Mouse (Mus musculus): ENCODE measurements at regions not wholly inside any gene's neighbourhood (a gene's known extent, or its start where the extent isn't known, plus 50 kb on each side); places are given as distances from the start of the nearest gene placed in this dataset.
A peak's percentile ranks its signal among the peaks of the same experiment; 100 is the strongest.

DNA sequence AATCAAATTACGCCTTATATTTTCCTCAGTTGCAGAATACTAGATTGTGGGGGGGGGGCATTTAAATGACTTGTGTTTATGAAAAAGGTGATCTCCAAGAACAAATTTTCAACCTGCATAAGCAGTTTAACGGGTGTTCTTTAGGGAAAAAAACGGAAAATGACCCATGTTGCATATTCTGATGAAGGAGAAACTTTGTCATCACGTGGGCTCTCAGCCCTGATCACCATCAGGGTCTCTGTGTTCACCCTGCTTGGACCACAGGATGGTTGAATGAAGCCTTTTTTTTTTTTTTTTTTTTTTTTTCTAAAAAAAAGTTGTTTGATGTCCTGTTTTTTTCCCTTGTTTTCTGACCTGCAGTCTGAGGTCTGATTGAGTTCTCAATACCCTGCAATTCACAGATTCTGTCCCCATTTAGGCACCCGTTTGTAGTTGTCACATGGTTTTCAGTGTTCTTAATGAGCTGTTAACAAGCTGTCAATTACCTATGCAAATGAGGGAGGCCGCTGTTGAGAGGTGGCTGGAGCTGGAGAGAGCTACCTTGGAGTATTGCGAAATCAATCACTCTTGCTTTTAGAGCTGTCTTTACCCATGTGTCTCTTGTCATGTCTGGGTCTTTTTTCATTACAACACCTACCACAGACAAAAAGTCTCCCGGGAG, 525.7 kb downstream of the Vrk1 start:
- ATAC-seq (ENCODE audit: low read depth) = 0 out of 2 replicates have a peak, but pooled peaks have one; percentile 38
- no peak overlapping the region for H3K27ac ChIP-seq (ENCODE audit: low read depth, low read length)
- no peaks in the 10 kb centered on the region for H3K9me3 ChIP-seq (ENCODE audit: control insufficient read depth, low read length)
- H3K36me3 ChIP-seq (ENCODE audit: control insufficient read depth, insufficient read depth, low read length) = no peaks in the 10 kb centered on the region
- no peak overlapping the region for H3K9ac ChIP-seq (replicated peaks; ENCODE audit: low read depth, low read length)
- H3K27me3 ChIP-seq (ENCODE audit: control insufficient read depth, insufficient read depth, low read length) = no peaks in the 10 kb centered on the region
- no peak overlapping the region for H3K4me2 ChIP-seq (ENCODE audit: low read depth, low read length)
- WGBS = 26% methylated on average over 8 of the region's 8 CpGs
- H3K4me3 ChIP-seq (ENCODE audit: low read depth, low read length) = no peak overlapping the region
- no peaks in the 10 kb centered on the region for H3K4me1 ChIP-seq (ENCODE audit: control insufficient read depth, insufficient read depth, low read length)

DNA sequence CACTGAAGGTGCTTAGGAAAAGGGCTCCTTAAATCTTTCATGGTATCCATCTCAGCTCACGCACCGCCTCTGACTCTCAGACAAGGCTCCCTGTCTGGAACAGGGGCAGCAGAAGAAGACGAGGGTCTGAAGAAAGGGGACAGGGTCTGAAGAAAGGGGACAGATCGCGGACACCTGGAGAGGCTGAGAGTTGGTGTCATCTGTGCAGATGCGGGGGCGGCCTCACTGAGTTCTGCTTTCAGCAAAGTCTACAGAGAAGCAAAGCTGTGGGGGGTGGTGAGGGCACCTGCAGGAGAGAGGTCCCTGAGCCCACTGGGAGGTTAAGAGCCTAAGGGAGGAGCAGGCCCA, 526.2 kb downstream of the Vrk1 start:
- WGBS = 7% methylated on average over 7 of the region's 7 CpGs
- H3K9ac ChIP-seq (replicated peaks; ENCODE audit: low read depth, low read length) = no peak overlapping the region
- H3K36me3 ChIP-seq (ENCODE audit: control insufficient read depth, insufficient read depth, low read length) = no peaks in the 10 kb centered on the region
- no peak overlapping the region for H3K4me2 ChIP-seq (ENCODE audit: low read depth, low read length)
- no peak overlapping the region for H3K4me3 ChIP-seq (ENCODE audit: low read depth, low read length)
- H3K27ac ChIP-seq (ENCODE audit: low read depth, low read length) = no peak overlapping the region
- no peaks in the 10 kb centered on the region for H3K27me3 ChIP-seq (ENCODE audit: control insufficient read depth, insufficient read depth, low read length)
- no peak for ATAC-seq (ENCODE audit: low read depth)
- H3K4me1 ChIP-seq (ENCODE audit: control insufficient read depth, insufficient read depth, low read length) = no peaks in the 10 kb centered on the region
- H3K9me3 ChIP-seq (ENCODE audit: control insufficient read depth, low read length) = no peaks in the 10 kb centered on the region

DNA sequence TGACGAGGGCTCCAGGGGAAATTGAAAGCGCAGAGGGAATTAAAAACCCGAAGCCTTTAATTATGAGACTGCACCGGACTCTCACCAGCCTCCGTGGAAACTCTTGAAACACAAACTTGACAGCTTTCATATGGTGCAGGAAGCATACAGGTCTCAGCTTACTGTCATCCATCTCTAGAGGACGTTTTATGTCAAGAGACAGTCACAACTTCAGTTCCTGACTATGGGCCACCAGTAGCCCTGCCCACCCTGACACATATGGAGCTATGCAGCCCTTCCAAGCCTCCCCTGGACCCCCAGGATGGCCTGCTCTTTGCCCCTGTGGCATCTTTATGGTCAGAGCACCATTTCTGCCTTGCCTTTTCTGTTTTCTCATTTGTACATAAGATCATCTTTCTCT, 530.0 kb downstream of the Vrk1 start:
- H3K27ac ChIP-seq (ENCODE audit: low read depth, low read length) = no peak overlapping the region
- H3K9ac ChIP-seq (replicated peaks; ENCODE audit: low read depth, low read length) = no peak overlapping the region
- H3K9me3 ChIP-seq (ENCODE audit: control insufficient read depth, low read length) = no peaks in the 10 kb centered on the region
- H3K36me3 ChIP-seq (ENCODE audit: control insufficient read depth, insufficient read depth, low read length) = no peaks in the 10 kb centered on the region
- 65% methylated on average over 6 of the region's 6 CpGs for WGBS
- no peak for ATAC-seq (ENCODE audit: low read depth)
- no peak overlapping the region for H3K4me2 ChIP-seq (ENCODE audit: low read depth, low read length)
- no peak overlapping the region for H3K4me3 ChIP-seq (ENCODE audit: low read depth, low read length)
- H3K4me1 ChIP-seq (ENCODE audit: control insufficient read depth, insufficient read depth, low read length) = no peaks in the 10 kb centered on the region
- no peaks in the 10 kb centered on the region for H3K27me3 ChIP-seq (ENCODE audit: control insufficient read depth, insufficient read depth, low read length)

DNA sequence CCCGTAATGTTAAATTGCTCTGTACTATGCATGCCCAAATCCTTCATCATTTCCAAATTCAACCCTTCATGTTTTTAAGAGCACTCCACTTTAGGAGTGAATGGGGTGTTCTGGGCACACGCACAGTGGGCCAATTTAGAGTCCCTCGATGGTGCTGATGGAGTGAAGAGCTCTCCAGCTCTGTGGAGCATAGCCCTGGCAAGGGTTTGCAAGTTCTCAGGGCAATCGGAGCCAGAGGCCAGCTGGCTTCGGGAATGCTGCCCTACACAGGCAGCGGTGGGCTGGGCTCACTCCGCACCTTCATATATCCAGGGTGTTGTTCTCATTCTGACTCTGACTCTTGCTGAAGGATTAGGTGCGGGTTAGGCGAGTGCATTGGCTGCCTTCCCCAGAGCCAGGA, 549.5 kb downstream of the Vrk1 start:
- Histone ChIP-seq H3K27ac (ENCODE audit: low read depth, low read length) (no peak overlapping the region), H3K4me3 (ENCODE audit: low read depth, low read length) (no peak overlapping the region), H3K9ac (replicated peaks; ENCODE audit: low read depth, low read length) (no peak overlapping the region), H3K4me2 (ENCODE audit: low read depth, low read length) (no peak overlapping the region), H3K9me3 (ENCODE audit: control insufficient read depth, low read length) (no peaks in the 10 kb centered on the region), H3K27me3 (ENCODE audit: control insufficient read depth, insufficient read depth, low read length) (no peaks in the 10 kb centered on the region), H3K36me3 (ENCODE audit: control insufficient read depth, insufficient read depth, low read length) (no peaks in the 10 kb centered on the region), H3K4me1 (ENCODE audit: control insufficient read depth, insufficient read depth, low read length) (0 out of 2 replicates have a peak, but pooled peaks cover 2% of the 10 kb centered on the region)
- WGBS = 81% methylated on average over 9 of the region's 9 CpGs
- ATAC-seq (ENCODE audit: low read depth) = no peak

DNA sequence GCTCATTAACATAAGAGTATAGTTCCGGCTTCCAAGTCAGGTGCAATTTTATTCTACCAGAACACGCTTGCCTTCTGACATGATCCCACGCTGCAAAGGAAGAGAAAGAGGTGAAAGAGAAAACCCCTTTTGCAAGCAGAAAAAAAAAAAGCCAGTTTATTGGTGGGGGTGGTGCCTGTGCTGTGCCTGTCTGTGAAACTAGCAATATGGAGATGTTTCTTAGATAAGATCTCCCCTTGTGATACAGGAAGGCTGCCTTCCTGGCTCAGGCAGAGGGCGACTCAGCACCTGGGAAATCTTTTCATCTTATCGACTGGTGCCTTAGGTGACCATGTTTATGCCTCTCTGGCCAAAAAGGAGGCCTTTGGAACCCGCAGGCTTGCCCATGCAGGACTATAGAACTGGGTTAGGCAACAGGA, 555.2 kb downstream of the Vrk1 start:
- Histone ChIP-seq H3K9me3 (ENCODE audit: control insufficient read depth, low read length) (no peaks in the 10 kb centered on the region), H3K27me3 (ENCODE audit: control insufficient read depth, insufficient read depth, low read length) (no peaks in the 10 kb centered on the region), H3K9ac (replicated peaks; ENCODE audit: low read depth, low read length) (no peak overlapping the region), H3K4me3 (ENCODE audit: low read depth, low read length) (no peak overlapping the region), H3K4me2 (ENCODE audit: low read depth, low read length) (no peak overlapping the region), H3K4me1 (ENCODE audit: control insufficient read depth, insufficient read depth, low read length) (0 out of 2 replicates have a peak, but pooled peaks cover 2% of the 10 kb centered on the region), H3K27ac (ENCODE audit: low read depth, low read length) (no peak overlapping the region), H3K36me3 (ENCODE audit: control insufficient read depth, insufficient read depth, low read length) (no peaks in the 10 kb centered on the region)
- no peak for ATAC-seq (ENCODE audit: low read depth)
- 19% methylated on average over 6 of the region's 6 CpGs for WGBS

DNA sequence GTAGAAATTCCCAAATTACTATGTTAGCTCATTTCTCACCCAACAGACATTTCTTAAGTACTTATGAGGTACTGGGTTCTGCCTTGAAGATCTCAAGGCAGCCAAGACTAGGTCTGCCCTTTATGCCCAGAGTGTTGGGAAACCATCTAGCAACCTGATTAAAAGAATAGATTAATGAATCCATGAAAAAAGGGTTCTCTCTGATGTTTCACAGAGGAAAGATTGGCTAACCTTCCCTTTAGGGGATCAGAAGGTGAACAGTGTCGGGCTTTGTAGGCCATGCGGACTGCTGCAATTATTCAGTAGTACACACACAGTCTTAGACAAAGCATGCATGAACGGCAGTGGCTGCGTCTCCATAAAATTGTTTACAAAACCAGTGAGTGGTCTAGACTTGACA, 556.3 kb downstream of the Vrk1 start:
- no peaks in the 10 kb centered on the region for H3K27me3 ChIP-seq (ENCODE audit: control insufficient read depth, insufficient read depth, low read length)
- H3K9me3 ChIP-seq (ENCODE audit: control insufficient read depth, low read length) = no peaks in the 10 kb centered on the region
- H3K4me3 ChIP-seq (ENCODE audit: low read depth, low read length) = no peak overlapping the region
- no peaks in the 10 kb centered on the region for H3K36me3 ChIP-seq (ENCODE audit: control insufficient read depth, insufficient read depth, low read length)
- no peak overlapping the region for H3K27ac ChIP-seq (ENCODE audit: low read depth, low read length)
- H3K4me2 ChIP-seq (ENCODE audit: low read depth, low read length) = no peak overlapping the region
- no peak overlapping the region for H3K9ac ChIP-seq (replicated peaks; ENCODE audit: low read depth, low read length)
- 94% methylated on average over 4 of the region's 4 CpGs for WGBS
- no peak for ATAC-seq (ENCODE audit: low read depth)
- 0 out of 2 replicates have a peak, but pooled peaks cover 2% of the 10 kb centered on the region for H3K4me1 ChIP-seq (ENCODE audit: control insufficient read depth, insufficient read depth, low read length)

DNA sequence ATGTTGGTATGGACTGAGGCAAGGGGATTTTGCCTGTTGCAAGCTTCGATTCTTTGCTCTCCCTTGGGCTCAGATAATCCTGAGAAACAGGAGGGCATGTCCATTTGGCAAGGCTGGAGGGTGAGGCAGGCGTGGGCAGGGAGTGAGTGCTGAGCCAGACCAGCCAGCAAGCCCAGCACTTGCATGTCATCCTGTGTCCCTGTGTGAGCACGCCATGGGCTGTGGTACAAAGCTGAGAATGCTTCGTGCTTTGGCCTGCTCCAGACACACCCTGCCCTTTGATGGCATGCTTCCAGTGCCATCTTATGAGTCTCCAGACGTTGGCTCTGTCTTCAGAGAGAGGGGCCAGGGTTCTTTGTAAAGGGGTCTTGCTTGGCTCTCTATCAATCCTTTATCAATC, 557.1 kb downstream of the Vrk1 start:
- ATAC-seq (ENCODE audit: low read depth) = no peak
- Histone ChIP-seq H3K4me1 (ENCODE audit: control insufficient read depth, insufficient read depth, low read length) (0 out of 2 replicates have a peak, but pooled peaks cover 2% of the 10 kb centered on the region), H3K27ac (ENCODE audit: low read depth, low read length) (no peak overlapping the region), H3K9me3 (ENCODE audit: control insufficient read depth, low read length) (no peaks in the 10 kb centered on the region), H3K27me3 (ENCODE audit: control insufficient read depth, insufficient read depth, low read length) (no peaks in the 10 kb centered on the region), H3K4me3 (ENCODE audit: low read depth, low read length) (no peak overlapping the region), H3K9ac (replicated peaks; ENCODE audit: low read depth, low read length) (no peak overlapping the region), H3K4me2 (ENCODE audit: low read depth, low read length) (no peak overlapping the region), H3K36me3 (ENCODE audit: control insufficient read depth, insufficient read depth, low read length) (no peaks in the 10 kb centered on the region)
- WGBS = 85% methylated on average over 5 of the region's 5 CpGs

DNA sequence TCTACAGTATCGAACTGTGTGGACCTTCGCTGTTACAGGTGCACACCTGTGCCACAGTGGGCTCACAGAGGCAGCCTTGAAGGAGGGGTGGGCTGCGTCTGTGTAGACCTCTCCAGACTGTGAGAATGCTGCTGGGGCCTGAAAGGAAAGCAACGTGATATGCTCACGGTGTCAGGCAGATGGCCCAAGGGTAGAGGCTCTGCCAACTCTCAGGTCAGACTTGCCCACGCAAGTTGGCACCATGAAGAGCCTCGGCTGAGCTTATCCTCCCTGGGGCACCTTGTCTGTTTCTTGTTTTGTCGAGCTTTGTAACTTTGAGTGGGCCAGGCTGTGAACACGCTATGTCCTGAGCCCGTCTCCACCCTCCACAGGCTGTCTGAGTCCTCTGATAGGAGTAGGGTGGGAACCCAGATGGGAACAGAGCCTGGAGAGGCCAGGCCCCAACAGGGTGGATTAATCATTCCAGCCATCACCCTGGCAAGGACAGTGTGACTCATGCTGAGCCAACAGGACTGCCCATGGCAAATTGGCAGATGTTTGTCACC, 558.6 kb downstream of the Vrk1 start:
- Histone ChIP-seq H3K4me1 (ENCODE audit: control insufficient read depth, insufficient read depth, low read length) (no peaks in the 10 kb centered on the region), H3K27ac (ENCODE audit: low read depth, low read length) (no peak overlapping the region), H3K4me3 (ENCODE audit: low read depth, low read length) (no peak overlapping the region), H3K27me3 (ENCODE audit: control insufficient read depth, insufficient read depth, low read length) (no peaks in the 10 kb centered on the region), H3K4me2 (ENCODE audit: low read depth, low read length) (no peak overlapping the region), H3K9me3 (ENCODE audit: control insufficient read depth, low read length) (no peaks in the 10 kb centered on the region), H3K9ac (replicated peaks; ENCODE audit: low read depth, low read length) (no peak overlapping the region), H3K36me3 (ENCODE audit: control insufficient read depth, insufficient read depth, low read length) (no peaks in the 10 kb centered on the region)
- no peak for ATAC-seq (ENCODE audit: low read depth)
- 92% methylated on average over 10 of the region's 10 CpGs for WGBS

DNA sequence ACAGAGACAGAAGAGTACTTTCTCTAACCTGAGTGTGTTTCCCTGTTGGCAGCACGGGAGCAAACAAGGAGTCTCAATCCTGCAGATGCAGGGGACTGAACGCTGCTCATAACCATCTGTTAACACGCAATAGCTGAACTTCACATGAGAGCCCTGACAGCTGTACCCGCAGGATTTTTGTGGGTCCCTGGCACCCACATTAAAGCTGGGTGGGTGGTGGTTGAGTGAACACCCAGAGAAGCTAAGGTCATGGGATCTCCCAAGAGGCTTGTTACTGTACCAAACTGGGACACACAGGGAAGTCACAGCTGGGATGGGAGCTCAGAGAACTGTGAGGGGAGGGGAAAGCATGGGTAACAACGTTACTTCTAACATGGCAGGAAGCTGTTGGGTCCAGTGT, 562.9 kb downstream of the Vrk1 start:
- Histone ChIP-seq H3K9ac (replicated peaks; ENCODE audit: low read depth, low read length) (no peak overlapping the region), H3K4me3 (ENCODE audit: low read depth, low read length) (no peak overlapping the region), H3K36me3 (ENCODE audit: control insufficient read depth, insufficient read depth, low read length) (no peaks in the 10 kb centered on the region), H3K27me3 (ENCODE audit: control insufficient read depth, insufficient read depth, low read length) (no peaks in the 10 kb centered on the region), H3K4me1 (ENCODE audit: control insufficient read depth, insufficient read depth, low read length) (no peaks in the 10 kb centered on the region), H3K9me3 (ENCODE audit: control insufficient read depth, low read length) (no peaks in the 10 kb centered on the region), H3K4me2 (ENCODE audit: low read depth, low read length) (no peak overlapping the region), H3K27ac (ENCODE audit: low read depth, low read length) (no peak overlapping the region)
- WGBS = 87% methylated on average over 5 of the region's 5 CpGs
- no peak for ATAC-seq (ENCODE audit: low read depth)

All from neural tube, embryonic 14.5 days (tissue).